Mouse (Mus musculus) kidney, embryonic 14.5 days (tissue): Measurements from ENCODE around the gene H2-DMa. TPM values are rescaled to one million over a fixed set of nuclear protein-coding genes. Genes with fewer than 3 reads are reported as not detected.

Experiments used
- ATAC-seq: fragments of 200-750 bp; cut with Nextera tagmentation; 2 replicates; pipeline ENCODE4 v1.8.0; 2017; ENCODE audit warnings: moderate number of reproducible peaks, mild to moderate bottlenecking, moderate TSS enrichment, moderate library complexity; ENCODE audit not compliant: low FRiP score, low TSS enrichment
- H3K27ac ChIP-seq: fragments of 300-500 bp; sonication (generic); 2 replicates; pipeline ENCODE4 v1.5.1; 2014; ENCODE audit warnings: low read depth, mild to moderate bottlenecking, low read length, moderate library complexity, mixed read lengths
- H3K27me3 ChIP-seq: fragments of 300-500 bp; sonication (generic); 2 replicates; pipeline ENCODE4 v1.6.1; 2014; ENCODE audit warnings: mild to moderate bottlenecking, low read length; ENCODE audit not compliant: control insufficient read depth, insufficient read depth
- H3K36me3 ChIP-seq: fragments of 300-500 bp; sonication (generic); 2 replicates; pipeline ENCODE4 v1.6.1; 2014; ENCODE audit warnings: low read length, mixed read lengths; ENCODE audit not compliant: control insufficient read depth, insufficient read depth
- H3K4me1 ChIP-seq: fragments of 300-500 bp; sonication (generic); 2 replicates; pipeline ENCODE4 v1.6.1; 2014; ENCODE audit warnings: low read length, mixed read lengths; ENCODE audit not compliant: control insufficient read depth, insufficient read depth
- H3K4me2 ChIP-seq: fragments of 300-500 bp; sonication (generic); replicated peaks from 2 replicates; pipeline ENCODE4 v1.6.1; 2014; ENCODE audit warnings: low read depth, mild to moderate bottlenecking, low read length
- H3K4me3 ChIP-seq: fragments of 300-500 bp; sonication (generic); 2 replicates; pipeline ENCODE4 v1.5.1; 2014; ENCODE audit warnings: mild to moderate bottlenecking, low read length
- H3K9ac ChIP-seq: fragments of 300-500 bp; sonication (generic); 2 replicates; pipeline ENCODE4 v1.6.1; 2014; ENCODE audit warnings: low read depth, mild to moderate bottlenecking, low read length, moderate library complexity
- H3K9me3 ChIP-seq: fragments of 300-500 bp; sonication (generic); 2 replicates; pipeline ENCODE4 v1.6.1; 2016; ENCODE audit warnings: low read length; ENCODE audit not compliant: control insufficient read depth
- WGBS: fragments of 180-500 bp; shearing (Covaris S2); extraction: QIAGEN DNeasy Blood & Tissue Kit; methylation state at CpG from one replicate; pipeline ENCODE4 v1.1.7; 2014; 5-methylcytosine and 5-hydroxymethylcytosine counted together
- polyA plus RNA-seq: library from polyadenylated mRNA; unstranded; fragments of >200 nt; fragmentation: Nextera tagmentation; extraction: Ambion mirVana; gene quantifications from 2 replicates; pipeline ENCODE4 v1.2.1, GENCODE M21; 2014

H2-DMa gene
- polyA plus RNA-seq, 1 experiment from 2014 or later, result 19.3 TPM

GRCm38 (mm10) chr17:34120814-34121171 lies 1.5 kb downstream of the H2-DMa start:
- peak overlapping the region; percentile 98 for H3K9ac ChIP-seq
- H3K9me3 ChIP-seq, result no peaks in the 10 kb centered on the region
- WGBS, result under 1% methylated on average over 31 of the region's 31 CpGs
- peak overlapping the region; percentile 99 for H3K4me2 ChIP-seq
- H3K27me3 ChIP-seq, result no peaks in the 10 kb centered on the region
- H3K4me3 ChIP-seq, result peak overlapping the region; percentile 92
- peak; percentile 40 for ATAC-seq
- H3K36me3 ChIP-seq, result peaks cover 32% of the 10 kb centered on the region
- H3K4me1 ChIP-seq, result peaks cover 15% of the 10 kb centered on the region; the same call in 1 of the 2 replicates
- H3K27ac ChIP-seq, result peak overlapping the region; percentile 100

DNA sequence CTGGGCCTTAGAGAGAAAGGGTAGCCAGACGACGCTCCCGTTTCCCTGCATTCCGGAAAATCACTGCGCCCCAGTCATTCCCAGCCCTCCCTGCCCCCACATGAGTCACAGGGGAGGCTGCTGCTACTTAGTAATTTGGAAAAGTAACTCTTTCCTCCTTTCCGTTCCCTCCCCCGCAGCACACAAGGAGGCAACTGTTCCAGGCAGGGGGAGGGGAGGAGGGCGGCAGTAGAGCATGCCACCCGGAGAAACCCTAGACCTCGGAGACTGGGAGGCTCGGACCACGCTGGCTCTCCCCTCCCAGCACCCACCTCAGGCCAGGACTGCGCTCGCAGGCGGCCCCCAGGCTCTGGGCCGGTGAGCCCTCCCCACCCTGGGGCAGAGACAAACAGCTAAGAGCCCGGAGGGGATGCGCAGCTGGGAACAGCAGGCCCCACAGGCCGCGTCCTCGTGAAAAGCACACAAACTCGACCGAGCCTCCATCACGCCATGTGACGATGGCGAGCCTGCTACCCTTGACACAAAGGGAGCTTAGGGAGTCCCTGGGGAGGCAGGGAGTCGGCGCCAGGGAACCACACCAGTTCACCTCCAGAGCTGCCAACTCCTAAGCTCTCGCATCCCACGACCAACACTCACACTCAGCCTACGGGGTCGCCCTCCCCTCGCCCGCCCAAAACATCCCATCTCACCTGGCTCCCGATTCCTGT lies 2.0 kb downstream of the H2-DMa start:
- Histone ChIP-seq H3K27ac (peak overlapping the region; percentile 100), H3K4me2 (peak overlapping the region; percentile 99), H3K4me1 (peaks cover 11% of the 10 kb centered on the region; the same call in 1 of the 2 replicates), H3K27me3 (no peaks in the 10 kb centered on the region), H3K9me3 (no peaks in the 10 kb centered on the region), H3K4me3 (peak overlapping the region; percentile 92), H3K9ac (peak overlapping the region; percentile 98), H3K36me3 (peaks cover 27% of the 10 kb centered on the region)
- peak; percentile 63 for ATAC-seq
- under 1% methylated on average over 28 of the region's 35 CpGs for WGBS

DNA sequence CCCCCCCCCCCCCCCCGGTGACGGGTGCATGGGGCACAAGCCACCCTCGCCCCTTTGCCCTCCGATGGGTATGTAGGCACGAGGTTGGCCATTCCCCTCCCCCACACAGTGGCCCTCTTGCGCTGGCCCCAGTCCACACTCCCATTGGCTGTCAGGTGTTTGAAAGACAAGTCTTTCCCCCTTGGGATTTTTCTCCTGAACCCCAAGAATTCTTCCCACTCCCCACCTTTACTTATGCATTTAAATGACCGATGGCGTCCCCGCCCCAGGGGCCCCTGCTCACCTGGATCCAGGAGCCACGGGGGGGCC lies 2.5 kb downstream of the H2-DMa start:
- H3K9ac ChIP-seq, result peak overlapping the region; percentile 98
- peak overlapping the region; percentile 100 for H3K27ac ChIP-seq
- H3K36me3 ChIP-seq, result peaks cover 21% of the 10 kb centered on the region
- no peaks in the 10 kb centered on the region for H3K27me3 ChIP-seq
- peaks cover 8% of the 10 kb centered on the region; the same call in 1 of the 2 replicates for H3K4me1 ChIP-seq
- peak overlapping the region; percentile 92 for H3K4me3 ChIP-seq
- WGBS, result 2% methylated on average over 7 of the region's 10 CpGs
- no peaks in the 10 kb centered on the region for H3K9me3 ChIP-seq
- no peak; the same call in 1 of the 2 replicates for ATAC-seq
- H3K4me2 ChIP-seq, result peak overlapping the region; percentile 99

- peak within 1 kb of the TSS; percentile 99 for H3K4me2 ChIP-seq
- WGBS, result under 1% methylated on average over 66 of the region's 75 CpGs
- peaks cover 6% of the 10 kb centered on the region; the same call in 1 of the 2 replicates for H3K4me1 ChIP-seq
- H3K27me3 ChIP-seq, result no peaks in the 10 kb centered on the region
- H3K9me3 ChIP-seq, result no peaks in the 10 kb centered on the region
- H3K27ac ChIP-seq, result peak within 1 kb of the TSS; percentile 100
- peak within 1 kb of the TSS; percentile 92 for H3K4me3 ChIP-seq
- peak; percentile 50 for ATAC-seq
- peak within 1 kb of the TSS; percentile 98 for H3K9ac ChIP-seq
- peaks cover 16% of the 10 kb centered on the region for H3K36me3 ChIP-seq
Observed at GRCm38 (mm10) chr17:34122188-34122984, 3.0 kb downstream of the H2-DMa start, which contains the start of gene Brd2. Brd2 (minus strand) TSS chr17:34122634.

DNA sequence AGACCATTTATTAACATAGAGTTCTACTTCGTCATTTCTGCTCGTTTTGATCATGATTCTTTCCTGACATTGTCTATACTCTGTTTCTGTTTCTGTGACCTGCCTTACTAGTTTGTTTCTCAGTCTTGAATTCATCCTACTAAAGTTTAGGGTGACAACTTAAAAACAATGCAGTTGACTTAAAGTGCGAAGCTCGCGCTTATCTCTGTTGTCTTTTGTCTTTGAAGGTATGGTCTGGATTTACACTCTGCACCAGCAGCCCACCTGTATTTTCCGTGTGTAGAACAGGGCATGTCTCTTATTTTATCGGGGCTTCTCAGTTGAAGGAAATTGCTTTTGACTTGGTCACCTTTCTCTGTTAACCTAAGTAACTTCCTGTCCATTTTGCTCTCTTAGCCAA lies 3.8 kb downstream of the H2-DMa start:
- peaks cover 9% of the 10 kb centered on the region; the same call in 1 of the 2 replicates for H3K36me3 ChIP-seq
- no peak for ATAC-seq
- peak overlapping the region; percentile 100 for H3K27ac ChIP-seq
- no peaks in the 10 kb centered on the region for H3K27me3 ChIP-seq
- 2% methylated on average over 7 of the region's 7 CpGs for WGBS
- H3K4me2 ChIP-seq, result peak overlapping the region; percentile 99
- H3K4me1 ChIP-seq, result peaks cover 13% of the 10 kb centered on the region
- no peaks in the 10 kb centered on the region for H3K9me3 ChIP-seq
- H3K9ac ChIP-seq, result peak overlapping the region; percentile 98
- peak overlapping the region; percentile 92 for H3K4me3 ChIP-seq

- Histone ChIP-seq H3K27me3 (no peaks in the 10 kb centered on the region), H3K9ac (peak overlapping the region; percentile 98), H3K4me3 (peak overlapping the region; percentile 92), H3K27ac (peak overlapping the region; percentile 100), H3K4me2 (peak overlapping the region; percentile 99), H3K36me3 (peaks cover 5% of the 10 kb centered on the region; the same call in 1 of the 2 replicates), H3K9me3 (no peaks in the 10 kb centered on the region), H3K4me1 (peaks cover 15% of the 10 kb centered on the region)
- ATAC-seq, result no peak
- 5% methylated on average over 2 of the region's 2 CpGs for WGBS
Observed at GRCm38 (mm10) chr17:34123518-34123917, 4.2 kb downstream of the H2-DMa start.

GRCm38 (mm10) chr17:34124649-34125048 lies 5.3 kb downstream of the H2-DMa start:
- no peak overlapping the region for H3K4me2 ChIP-seq
- H3K4me3 ChIP-seq, result no peak overlapping the region
- H3K9ac ChIP-seq, result no peak overlapping the region
- no peak overlapping the region for H3K27ac ChIP-seq
- 75% methylated on average over 6 of the region's 6 CpGs for WGBS
- no peak for ATAC-seq
- H3K9me3 ChIP-seq, result no peaks in the 10 kb centered on the region
- H3K4me1 ChIP-seq, result peaks cover 15% of the 10 kb centered on the region
- H3K36me3 ChIP-seq, result no peaks in the 10 kb centered on the region
- H3K27me3 ChIP-seq, result no peaks in the 10 kb centered on the region

DNA sequence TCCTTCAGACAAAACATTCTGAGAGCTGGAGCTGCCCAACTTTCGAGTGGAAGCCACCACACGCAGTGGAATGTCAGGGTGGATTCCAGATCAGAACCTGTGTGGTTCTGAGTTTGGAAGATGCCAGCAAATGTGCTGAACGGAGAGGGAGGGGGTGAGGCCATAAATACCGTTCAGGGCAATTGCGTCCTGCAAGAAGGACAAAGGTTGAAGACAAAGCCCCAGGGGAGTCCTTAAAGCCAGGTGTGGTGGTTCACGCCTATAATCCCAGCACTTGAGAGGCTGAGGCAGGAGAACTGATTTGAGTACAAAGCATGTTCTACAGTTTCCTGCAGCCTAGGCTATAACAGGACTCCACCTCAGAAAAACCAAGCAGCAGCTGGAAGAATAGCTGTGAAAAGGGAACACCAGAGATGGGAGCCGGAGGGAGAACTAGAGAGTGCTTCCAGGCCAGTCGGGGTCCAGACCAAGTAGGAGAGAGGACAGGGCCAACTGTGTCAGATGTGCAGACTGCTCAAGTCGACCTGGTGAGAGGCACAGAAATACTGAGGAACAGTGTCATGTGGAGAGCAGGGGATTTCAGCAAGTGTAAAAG lies 7.6 kb downstream of the H2-DMa start:
- Histone ChIP-seq H3K9ac (no peak overlapping the region), H3K27me3 (no peaks in the 10 kb centered on the region), H3K9me3 (no peaks in the 10 kb centered on the region), H3K4me2 (no peak overlapping the region), H3K4me3 (no peak overlapping the region), H3K27ac (no peak overlapping the region), H3K36me3 (no peaks in the 10 kb centered on the region), H3K4me1 (peaks cover 15% of the 10 kb centered on the region)
- 44% methylated on average over 9 of the region's 9 CpGs for WGBS
- ATAC-seq, result no peak
